In the genomic region with DNA sequence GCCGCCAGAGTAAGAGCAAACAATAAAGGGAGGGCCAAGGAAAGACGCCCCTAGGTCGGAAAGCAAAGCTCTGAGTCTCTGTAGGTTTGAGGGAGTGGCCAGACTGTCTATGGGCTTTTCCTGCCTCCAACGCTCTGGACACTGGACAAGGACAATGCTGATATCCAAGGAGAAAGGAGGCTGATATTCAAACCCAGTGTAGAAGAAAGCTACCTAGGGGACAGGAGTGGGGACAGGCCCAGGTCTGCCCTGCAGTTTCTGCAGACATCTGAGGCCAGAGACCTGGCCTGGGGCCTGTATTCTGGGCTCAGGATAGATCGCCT, we compare ENCODE assay signal across 10 mouse cellular contexts. TPM values are rescaled to one million over a fixed set of nuclear protein-coding genes. Genes with fewer than 3 reads are reported as not detected.
DNase-seq lines count a peak whose midpoint lies in the region; ATAC-seq lines count a peak whose summit lies in the region.
"Had no signal": no experiment of that assay in that cellular context is flagged by ENCODE, and none has a peak within 500 bp of the region (broad histone marks: within the 10 kb centered on the region; RNA-seq: fewer than 3 reads in every experiment).

No protein-coding gene starts in this region.

- no peaks in the 10 kb centered on the region; the same call in 1 of the 2 replicates for H3K27me3 ChIP-seq in kidney, embryonic 14.5 days (ENCODE audit: control insufficient read depth, insufficient read depth, low read length)
- 0 out of 2 replicates have a peak, but pooled peaks cover 3% of the 10 kb centered on the region for H3K27me3 ChIP-seq in embryonic facial prominence, embryonic 13.5 days
- no peaks in the 10 kb centered on the region for H3K27me3 ChIP-seq in intestine, embryonic 15.5 days (replicated peaks)
- H3K27me3 ChIP-seq in midbrain, embryonic 14.5 days (ENCODE audit: control insufficient read depth, insufficient read depth, low read length), result no peaks in the 10 kb centered on the region

- ATAC-seq in kidney, embryonic 14.5 days (ENCODE audit: low FRiP score, low TSS enrichment), result no peak
- no peak for ATAC-seq in embryonic facial prominence, embryonic 13.5 days (ENCODE audit: insufficient number of reproducible peaks, insufficient read depth, low FRiP score, low TSS enrichment, low read depth)
- no peak for ATAC-seq in intestine, embryonic 15.5 days
- no peak for ATAC-seq in midbrain, embryonic 14.5 days (ENCODE audit: low FRiP score, low TSS enrichment)
- no peak for ATAC-seq in erythroblast, adult 5-6 weeks (replicated peaks; ENCODE audit: low FRiP score, poor library complexity, severe bottlenecking)

- peaks cover 23% of the 10 kb centered on the region for H3K36me3 ChIP-seq in kidney, embryonic 14.5 days (ENCODE audit: control insufficient read depth, insufficient read depth, low read length)
- H3K36me3 ChIP-seq in embryonic facial prominence, embryonic 13.5 days, result peaks cover 24% of the 10 kb centered on the region
- peaks cover 18% of the 10 kb centered on the region for H3K36me3 ChIP-seq in intestine, embryonic 15.5 days
- peaks cover 25% of the 10 kb centered on the region for H3K36me3 ChIP-seq in midbrain, embryonic 14.5 days (ENCODE audit: control insufficient read depth, insufficient read depth, low read length)

- 20% methylated on average over 5 of the region's 5 CpGs for WGBS in kidney, embryonic 14.5 days
- WGBS in embryonic facial prominence, embryonic 13.5 days, result 14% methylated on average over 5 of the region's 5 CpGs
- WGBS in intestine, embryonic 15.5 days, result 12% methylated on average over 5 of the region's 5 CpGs
- 5% methylated on average over 5 of the region's 5 CpGs for WGBS in midbrain, embryonic 14.5 days

- DNase-seq in kidney, adult 18-20 months, result no peak
- DNase-seq in midbrain, embryonic 14.5 days, result no peak
- no peak for DNase-seq in embryo, embryonic 10.5 days (ENCODE audit: low spot score)
- DNase-seq in embryo, embryonic 10 days (ENCODE audit: low spot score), result no peak

- peaks cover 5% of the 10 kb centered on the region; the same call in 1 of the 2 replicates for H3K4me1 ChIP-seq in kidney, embryonic 14.5 days (ENCODE audit: control insufficient read depth, insufficient read depth, low read length)
- H3K4me1 ChIP-seq in embryonic facial prominence, embryonic 13.5 days, result peaks cover 12% of the 10 kb centered on the region
- 0 out of 2 replicates have a peak, but pooled peaks cover 9% of the 10 kb centered on the region for H3K4me1 ChIP-seq in intestine, embryonic 15.5 days (replicated peaks)
- H3K4me1 ChIP-seq in midbrain, embryonic 14.5 days (ENCODE audit: control insufficient read depth, insufficient read depth, low read length), result peaks cover 12% of the 10 kb centered on the region; the same call in 1 of the 2 replicates

- no peaks in the 10 kb centered on the region for H3K9me3 ChIP-seq in kidney, embryonic 14.5 days (ENCODE audit: control insufficient read depth, low read length)
- H3K9me3 ChIP-seq in embryonic facial prominence, embryonic 13.5 days, result no peaks in the 10 kb centered on the region
- H3K9me3 ChIP-seq in intestine, embryonic 15.5 days, result no peaks in the 10 kb centered on the region
- no peaks in the 10 kb centered on the region for H3K9me3 ChIP-seq in midbrain, embryonic 14.5 days (ENCODE audit: control insufficient read depth, low read length)

- H3K4me2 ChIP-seq in kidney, embryonic 14.5 days (replicated peaks; ENCODE audit: low read depth, low read length), result peak overlapping the region; percentile 42
- H3K4me2 ChIP-seq in embryonic facial prominence, embryonic 13.5 days, result peak overlapping the region; percentile 54
- peak overlapping the region; percentile 60 for H3K4me2 ChIP-seq in intestine, embryonic 15.5 days (replicated peaks)
- H3K4me2 ChIP-seq in midbrain, embryonic 14.5 days (ENCODE audit: low read length), result peak overlapping the region; percentile 40

- H3K4me3 ChIP-seq in kidney, embryonic 14.5 days (ENCODE audit: low read length), result peak overlapping the region; percentile 37; the same call in 1 of the 2 replicates
- H3K4me3 ChIP-seq in embryonic facial prominence, embryonic 13.5 days, result peak overlapping the region; percentile 29; the same call in 1 of the 2 replicates
- peak overlapping the region; percentile 26 for H3K4me3 ChIP-seq in intestine, embryonic 15.5 days (replicated peaks)
- no peak overlapping the region for H3K4me3 ChIP-seq in midbrain, embryonic 14.5 days (replicated peaks; ENCODE audit: low read depth, low read length)

- no peak overlapping the region for H3K27ac ChIP-seq in kidney, embryonic 14.5 days (ENCODE audit: low read depth, low read length)
- 0 out of 2 replicates have a peak overlapping the region, but pooled peaks have one; percentile 0 for H3K27ac ChIP-seq in embryonic facial prominence, embryonic 13.5 days
- no peak overlapping the region for H3K27ac ChIP-seq in intestine, embryonic 15.5 days
- H3K27ac ChIP-seq in midbrain, embryonic 14.5 days (replicated peaks; ENCODE audit: low read depth, low read length), result peak overlapping the region; percentile 88

- no peak overlapping the region for H3K9ac ChIP-seq in kidney, embryonic 14.5 days (ENCODE audit: low read depth, low read length)
- H3K9ac ChIP-seq in embryonic facial prominence, embryonic 13.5 days, result peak overlapping the region; percentile 44; the same call in 1 of the 2 replicates
- no peak overlapping the region; the same call in 1 of the 2 replicates for H3K9ac ChIP-seq in intestine, embryonic 15.5 days
- H3K9ac ChIP-seq in midbrain, embryonic 14.5 days (replicated peaks; ENCODE audit: low read length), result no peak overlapping the region; the same call in 1 of the 2 replicates

RNA-seq across cellular contexts. Expression of gene Srrm3, which starts 11.9 kb away (rescaled TPM):
- 0.09 and 0.11 TPM in 2 replicates for polyA plus RNA-seq in kidney, embryonic 14.5 days (2014; fragmentation: Nextera tagmentation; extraction: Ambion mirVana)
- polyA plus RNA-seq in embryonic facial prominence, embryonic 13.5 days (2015; fragmentation: Nextera tagmentation; extraction: Ambion mirVana), result 1.1 and 1.5 TPM in 2 replicates
- polyA plus RNA-seq in intestine, embryonic 15.5 days (2015; fragmentation: Nextera tagmentation; extraction: Ambion mirVana), result 2.7 and 3.7 TPM in 2 replicates
- polyA plus RNA-seq in midbrain, embryonic 14.5 days (2014; fragmentation: Nextera tagmentation; extraction: Ambion mirVana), result 59.8 and 66.2 TPM in 2 replicates
- not detected in 2 replicates for total RNA-seq in erythroblast, adult 5-6 weeks (2015; ENCODE audit: low replicate concordance)
- total RNA-seq in erythroblast, adult 5-6 weeks (2017; ENCODE audit: low replicate concordance), result not detected in 2 replicates
- total RNA-seq: monocyte, adult 5-6 weeks had no signal

RNA-seq across cellular contexts. Expression of gene Mdh2, which starts 16.5 kb away (rescaled TPM):
- polyA plus RNA-seq in kidney, embryonic 14.5 days (2014; fragmentation: Nextera tagmentation; extraction: Ambion mirVana), result 429 and 590 TPM in 2 replicates
- polyA plus RNA-seq in embryonic facial prominence, embryonic 13.5 days (2015; fragmentation: Nextera tagmentation; extraction: Ambion mirVana), result 432 and 479 TPM in 2 replicates
- 688 and 736 TPM in 2 replicates for polyA plus RNA-seq in intestine, embryonic 15.5 days (2015; fragmentation: Nextera tagmentation; extraction: Ambion mirVana)
- 573 and 587 TPM in 2 replicates for polyA plus RNA-seq in midbrain, embryonic 14.5 days (2014; fragmentation: Nextera tagmentation; extraction: Ambion mirVana)
- 106 and 152 TPM in 2 replicates for total RNA-seq in erythroblast, adult 5-6 weeks (2015; ENCODE audit: low replicate concordance)
- total RNA-seq in erythroblast, adult 5-6 weeks (2017; ENCODE audit: low replicate concordance), result 47.2 and 55.1 TPM in 2 replicates

RNA-seq across cellular contexts. Expression of gene Styxl1, which starts 16.6 kb away (rescaled TPM):
- 0.19 and 0.72 TPM in 2 replicates for polyA plus RNA-seq in kidney, embryonic 14.5 days (2014; fragmentation: Nextera tagmentation; extraction: Ambion mirVana)
- 0.31 TPM in 1 of 2 replicates, not detected in the other for polyA plus RNA-seq in embryonic facial prominence, embryonic 13.5 days (2015; fragmentation: Nextera tagmentation; extraction: Ambion mirVana)
- 0.24 and 0.30 TPM in 2 replicates for polyA plus RNA-seq in intestine, embryonic 15.5 days (2015; fragmentation: Nextera tagmentation; extraction: Ambion mirVana)
- 0.23 and 0.63 TPM in 2 replicates for polyA plus RNA-seq in midbrain, embryonic 14.5 days (2014; fragmentation: Nextera tagmentation; extraction: Ambion mirVana)
- not detected in 2 replicates for total RNA-seq in erythroblast, adult 5-6 weeks (2015; ENCODE audit: low replicate concordance)
- total RNA-seq in erythroblast, adult 5-6 weeks (2017; ENCODE audit: low replicate concordance), result not detected in 2 replicates
- total RNA-seq: gastrocnemius, postnatal 10 days; monocyte, adult 5-6 weeks had no signal

RNA-seq across cellular contexts. Expression of gene Tmem120a, which starts 50.6 kb away (rescaled TPM):
- 64.7 and 65.1 TPM in 2 replicates for polyA plus RNA-seq in kidney, embryonic 14.5 days (2014; fragmentation: Nextera tagmentation; extraction: Ambion mirVana)
- polyA plus RNA-seq in embryonic facial prominence, embryonic 13.5 days (2015; fragmentation: Nextera tagmentation; extraction: Ambion mirVana), result 39.4 and 46.8 TPM in 2 replicates
- polyA plus RNA-seq in intestine, embryonic 15.5 days (2015; fragmentation: Nextera tagmentation; extraction: Ambion mirVana), result 44.8 and 52.8 TPM in 2 replicates
- polyA plus RNA-seq in midbrain, embryonic 14.5 days (2014; fragmentation: Nextera tagmentation; extraction: Ambion mirVana), result 76.8 and 79.8 TPM in 2 replicates
- total RNA-seq in erythroblast, adult 5-6 weeks (2015; ENCODE audit: low replicate concordance), result 0.58 and 5.4 TPM in 2 replicates
- 6.0 and 8.7 TPM in 2 replicates for total RNA-seq in erythroblast, adult 5-6 weeks (2017; ENCODE audit: low replicate concordance)

Comparison
In these comparisons a context has a peak if more than half of its experiments do, and no peak if none do; other contexts are left out.
1. H3K27ac ChIP-seq: peak in embryonic facial prominence, embryonic 13.5 days (single experiment) and midbrain, embryonic 14.5 days (single experiment); none in kidney, embryonic 14.5 days (single experiment) and intestine, embryonic 15.5 days (single experiment).
2. RNA of gene Srrm3, which starts 11.9 kb away (polyA plus RNA-seq): 59.8 to 66.2 TPM in midbrain, embryonic 14.5 days; 2.7 to 3.7 TPM in intestine, embryonic 15.5 days, 1.1 to 1.5 TPM in embryonic facial prominence, embryonic 13.5 days and 0.09 to 0.11 TPM in kidney, embryonic 14.5 days; every median in the first group is over 10 times any median in the second.
3. Peak in every context shown above with its lines, with median percentiles within 50 percentile points of each other: H3K4me2 ChIP-seq.